Mouse (Mus musculus) naive thymus-derived CD4-positive, alpha-beta T cell, adult 2 months (primary cell): ENCODE measurements at regions not wholly inside any gene's neighbourhood (a gene's known extent, or its start where the extent isn't known, plus 50 kb on each side); places are given as distances from the start of the nearest gene placed in this dataset.

Experiments used
- DNase-seq: peaks from one replicate; pipeline ENCODE4 v3.0.0-alpha.2; 2011; ENCODE audit warnings: low read depth

- no peak for DNase-seq
Observed at GRCm38 (mm10) chr11:17759224-17759623, 194.5 kb downstream of the Etaa1 start.

- DNase-seq: no peak
Observed at GRCm38 (mm10) chr11:17763411-17763810, 190.3 kb downstream of the Etaa1 start.

GRCm38 (mm10) chr11:17764146-17764545 is 189.5 kb downstream of the Etaa1 start:
- no peak for DNase-seq

- DNase-seq: no peak
Observed at GRCm38 (mm10) chr11:17768345-17768759, 185.3 kb downstream of the Etaa1 start.

GRCm38 (mm10) chr11:17768837-17769466 is 184.7 kb downstream of the Etaa1 start:
- DNase-seq: no peak

- no peak for DNase-seq
Observed at GRCm38 (mm10) chr11:17797632-17798031, 156.0 kb downstream of the Etaa1 start.

- DNase-seq: no peak
Observed at GRCm38 (mm10) chr11:17807851-17808250, 145.8 kb downstream of the Etaa1 start.

GRCm38 (mm10) chr11:17811829-17812559 is 141.7 kb downstream of the Etaa1 start:
- no peak for DNase-seq

- DNase-seq: no peak
Observed at GRCm38 (mm10) chr11:17842642-17843041, 111.0 kb downstream of the Etaa1 start.

GRCm38 (mm10) chr11:17852405-17852804 is 101.3 kb downstream of the Etaa1 start:
- peak; percentile 1 for DNase-seq

GRCm38 (mm10) chr11:17853246-17853804 is 100.3 kb downstream of the Etaa1 start:
- no peak for DNase-seq

- no peak for DNase-seq
Observed at GRCm38 (mm10) chr11:17853832-17854231, 99.8 kb downstream of the Etaa1 start.

- no peak for DNase-seq
Observed at GRCm38 (mm10) chr11:17859364-17860131, 94.1 kb downstream of the Etaa1 start.

GRCm38 (mm10) chr11:17864833-17865397 is 88.8 kb downstream of the Etaa1 start:
- DNase-seq: no peak

GRCm38 (mm10) chr11:17870690-17871089 is 83.0 kb downstream of the Etaa1 start:
- no peak for DNase-seq

- DNase-seq: no peak
Observed at GRCm38 (mm10) chr11:17871920-17872319, 81.8 kb downstream of the Etaa1 start.

GRCm38 (mm10) chr11:17883276-17883675 is 70.4 kb downstream of the Etaa1 start:
- no peak for DNase-seq
